Mouse (Mus musculus): ENCODE data around the gene Esyt3.

Gene Esyt3

GRCm38 (mm10) chr9:99354796-99355195 lies 3.6 kb downstream of the Esyt3 start:
- DNase-seq (ENCODE audit: low spot score in 2 of 2), result no peak

GRCm38 (mm10) chr9:99353390-99353789 lies 5.0 kb downstream of the Esyt3 start:
- DNase-seq (ENCODE audit: low spot score in 2 of 2), result no peak

DNA sequence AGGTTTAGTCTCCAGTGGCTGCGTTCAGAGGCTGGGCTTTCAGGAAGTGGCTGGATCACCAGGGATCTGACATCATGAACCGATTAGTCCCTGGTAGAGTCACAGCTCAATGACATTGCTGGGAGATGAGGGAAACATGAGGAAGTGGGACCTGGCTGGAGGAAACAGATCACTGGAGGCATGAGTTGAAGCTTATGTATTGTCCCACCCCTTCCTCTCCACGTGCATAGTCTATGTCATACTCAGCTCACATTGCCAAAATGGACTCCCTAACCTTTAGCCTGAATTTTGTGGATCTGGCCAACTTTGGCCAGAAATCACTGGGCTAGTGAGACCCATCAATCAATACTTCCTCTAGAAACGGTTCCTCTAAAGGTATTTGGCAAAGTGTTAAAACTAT lies 5.4 kb downstream of the Esyt3 start:
- DNase-seq (ENCODE audit: low spot score in 2 of 2), result no peak

DNA sequence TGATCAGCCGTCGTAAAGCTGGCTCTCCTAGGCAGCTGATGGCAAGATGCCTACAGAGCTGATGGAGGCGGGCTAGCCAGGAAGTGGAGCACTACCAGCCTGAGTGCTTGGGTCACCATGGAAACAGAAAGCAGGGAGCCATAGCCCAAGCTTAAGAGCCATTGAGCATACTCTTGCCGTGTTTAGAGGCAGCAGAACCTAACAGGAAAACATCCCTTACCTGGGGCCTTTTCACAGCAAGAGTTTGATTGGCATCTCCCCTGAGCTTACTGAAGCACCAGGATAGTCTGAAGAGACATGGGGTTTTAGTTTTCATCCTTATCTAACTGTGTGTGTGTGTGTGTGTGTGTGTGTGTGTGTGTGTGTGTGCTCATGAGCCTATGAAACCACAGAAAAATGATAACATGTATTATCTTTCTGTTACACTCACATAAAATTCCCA lies 13.0 kb downstream of the Esyt3 start:
- no peak for DNase-seq (ENCODE audit: low spot score in 2 of 2)

GRCm38 (mm10) chr9:99341600-99341999 lies 16.8 kb downstream of the Esyt3 start:
- DNase-seq (ENCODE audit: low spot score in 2 of 2), result no peak

DNA sequence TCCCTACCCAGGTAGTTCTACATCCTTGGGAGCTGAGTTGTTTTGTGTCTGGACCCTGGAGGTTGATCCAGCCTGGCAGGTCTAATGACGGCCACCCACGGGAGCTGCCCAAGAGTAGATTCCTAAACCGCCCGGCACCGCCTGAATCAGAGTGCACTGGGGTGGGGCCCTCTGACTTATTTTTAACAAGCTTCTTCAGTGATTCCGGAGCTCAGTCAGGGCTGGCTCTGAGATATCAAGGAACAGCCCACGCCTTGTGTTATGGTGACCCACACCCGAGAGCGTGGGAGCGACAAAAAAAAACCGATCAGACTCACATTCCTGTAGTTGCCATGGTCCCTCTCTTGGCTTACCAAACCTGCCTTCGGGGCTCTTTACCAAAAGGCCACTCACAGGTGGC lies 18.2 kb downstream of the Esyt3 start:
- DNase-seq (ENCODE audit: low spot score in 2 of 2), result peak in 1 of 2 experiments; percentile 23

DNA sequence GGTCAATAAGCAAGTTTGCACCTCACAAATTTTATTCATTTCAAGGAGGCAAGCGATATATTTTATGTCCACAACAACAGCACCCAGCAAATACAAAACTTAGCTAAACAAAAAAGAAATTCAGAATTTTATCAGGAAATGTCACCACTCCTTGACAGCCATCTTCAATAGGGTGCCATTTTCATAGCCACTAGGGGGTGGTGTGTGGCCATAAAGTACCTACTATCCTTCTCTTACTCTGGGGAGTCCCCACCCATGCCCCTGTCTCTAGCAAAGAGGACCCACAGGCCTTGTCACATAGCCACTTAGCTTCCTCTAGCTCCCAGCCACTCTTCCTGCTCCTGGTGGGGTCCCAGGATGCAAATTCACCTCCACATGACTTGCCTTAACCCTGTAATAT lies 19.2 kb downstream of the Esyt3 start:
- DNase-seq (ENCODE audit: low spot score in 2 of 2), result no peak

DNA sequence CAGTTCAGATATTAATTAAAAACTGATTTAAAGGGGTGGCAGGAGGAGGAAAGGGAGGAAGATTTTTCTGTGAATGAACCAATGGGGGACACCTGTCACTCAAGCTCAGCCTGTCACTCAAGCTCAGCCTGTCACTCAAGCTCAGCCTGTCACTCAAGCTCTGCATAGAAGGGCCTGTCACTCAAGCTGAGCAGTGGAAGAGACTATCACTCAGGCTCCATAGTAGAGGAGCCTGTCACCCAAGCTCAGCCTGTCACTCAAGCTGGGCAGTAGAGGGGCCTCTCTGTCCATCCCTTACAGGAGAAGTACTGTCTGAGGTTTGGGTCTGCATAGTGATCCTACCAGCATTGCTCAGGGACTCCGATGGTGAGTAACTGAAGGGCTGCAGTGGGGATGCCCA lies 20.1 kb downstream of the Esyt3 start:
- no peak for DNase-seq (ENCODE audit: low spot score in 2 of 2)

GRCm38 (mm10) chr9:99336538-99336937 lies 21.8 kb downstream of the Esyt3 start:
- DNase-seq (ENCODE audit: low spot score in 2 of 2), result peak in 1 of 2 experiments; percentile 39

DNA sequence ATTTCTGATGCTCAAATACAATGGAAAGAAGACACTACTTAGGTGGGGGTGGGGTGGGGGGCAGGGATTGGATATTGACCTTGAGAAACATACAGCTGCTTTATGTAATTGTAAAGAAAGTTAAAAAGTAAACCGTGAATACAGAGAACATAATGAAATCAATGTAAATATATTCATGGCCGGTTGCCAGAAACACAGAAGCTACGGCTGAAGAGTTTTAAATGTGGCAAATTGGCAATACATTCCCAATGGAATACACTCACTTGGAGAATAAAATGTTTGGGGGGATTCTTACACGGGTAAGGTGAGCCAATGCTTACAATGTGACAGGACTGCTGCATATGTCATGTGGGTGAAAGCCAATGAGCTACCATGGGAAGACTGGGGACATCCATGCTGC lies 31.5 kb downstream of the Esyt3 start:
- DNase-seq (ENCODE audit: low spot score in 2 of 2), result no peak

GRCm38 (mm10) chr9:99325961-99326360 lies 32.4 kb downstream of the Esyt3 start:
- DNase-seq (ENCODE audit: low spot score in 2 of 2), result no peak

DNA sequence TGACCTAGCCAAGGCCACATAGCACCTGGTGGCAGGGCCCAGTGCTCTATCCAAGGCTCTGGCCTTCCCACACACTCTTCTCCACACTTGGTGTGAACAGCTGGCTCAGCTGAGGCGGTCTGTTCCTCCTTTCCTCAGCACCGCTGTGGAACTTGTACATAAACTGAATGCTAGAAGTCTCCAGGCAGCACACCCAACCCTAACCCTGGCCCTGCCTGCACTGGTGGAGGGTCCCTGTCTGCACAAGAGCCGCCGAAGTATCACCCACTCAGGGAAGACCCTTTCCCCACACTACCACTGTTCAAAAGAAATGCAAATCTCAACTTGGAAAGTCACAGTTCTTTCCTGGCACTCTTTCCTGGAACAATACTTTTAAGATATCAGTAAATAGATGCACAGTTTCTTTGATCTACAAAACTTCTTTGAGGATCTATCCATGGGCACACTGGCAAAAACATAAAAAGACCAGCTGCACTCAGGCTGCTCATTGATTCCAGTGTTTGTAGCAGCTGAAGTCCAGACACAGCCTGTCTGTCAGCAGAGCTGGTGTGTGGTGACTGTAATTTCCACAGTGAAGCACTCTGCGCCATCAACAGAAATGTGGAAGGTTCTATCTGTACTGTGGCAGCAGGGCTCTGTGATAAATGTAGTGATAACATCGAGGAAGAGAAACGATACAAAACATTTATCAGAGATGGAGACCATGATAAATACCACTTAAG lies 33.0 kb downstream of the Esyt3 start:
- DNase-seq (ENCODE audit: low spot score in 2 of 2), result no peak

DNA sequence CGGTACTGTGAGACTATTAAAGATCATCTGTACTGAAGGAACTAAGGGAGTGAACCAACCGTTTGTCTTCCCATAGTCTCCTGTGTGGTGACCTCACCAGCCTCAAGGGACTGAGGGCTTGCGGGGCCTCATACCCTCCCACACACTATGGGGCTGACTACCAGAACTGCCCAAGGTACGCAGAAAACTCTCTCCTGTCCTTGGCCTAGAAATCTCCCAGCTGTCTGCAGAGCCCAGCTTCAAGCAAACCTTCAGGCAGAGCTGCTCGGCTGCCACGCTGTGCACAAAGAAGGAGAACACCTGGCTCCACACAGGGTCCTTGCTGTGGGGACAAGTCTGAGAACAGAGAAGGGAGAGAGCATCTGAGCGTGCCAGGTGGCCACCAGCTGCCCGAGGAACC lies 38.4 kb downstream of the Esyt3 start:
- no peak for DNase-seq (ENCODE audit: low spot score in 2 of 2)

GRCm38 (mm10) chr9:99319343-99319951 lies 38.9 kb downstream of the Esyt3 start:
- DNase-seq (ENCODE audit: low spot score in 2 of 2), result no peak

DNA sequence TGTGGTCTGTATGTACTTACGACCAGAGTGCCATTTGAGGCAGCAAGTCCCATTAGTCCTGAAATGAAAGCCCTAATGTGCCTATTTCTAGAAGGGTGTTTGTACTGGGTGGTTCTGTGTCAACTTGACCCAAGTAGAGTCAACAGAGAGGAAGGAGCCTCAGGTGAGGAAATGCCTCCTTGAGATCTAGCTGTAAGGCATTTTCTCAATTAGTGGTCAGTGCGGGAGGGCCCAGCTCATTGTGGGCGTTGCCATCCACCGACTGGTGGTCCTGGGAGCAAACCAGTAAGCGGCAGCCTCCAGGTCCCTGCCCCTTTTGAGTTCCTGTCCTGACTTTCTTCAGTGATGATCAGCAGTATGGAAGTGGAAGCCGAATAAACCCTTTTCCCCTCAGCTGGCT lies 52.1 kb downstream of the Esyt3 start:
- DNase-seq (ENCODE audit: low spot score in 2 of 2), result no peak

GRCm38 (mm10) chr9:99304296-99304695 lies 54.1 kb downstream of the Esyt3 start:
- DNase-seq (ENCODE audit: low spot score in 2 of 2), result no peak

Data from urinary bladder, adult 18-20 months (tissue).